Mouse (Mus musculus): Measurements from ENCODE around the gene Pdzd2.

DNA sequence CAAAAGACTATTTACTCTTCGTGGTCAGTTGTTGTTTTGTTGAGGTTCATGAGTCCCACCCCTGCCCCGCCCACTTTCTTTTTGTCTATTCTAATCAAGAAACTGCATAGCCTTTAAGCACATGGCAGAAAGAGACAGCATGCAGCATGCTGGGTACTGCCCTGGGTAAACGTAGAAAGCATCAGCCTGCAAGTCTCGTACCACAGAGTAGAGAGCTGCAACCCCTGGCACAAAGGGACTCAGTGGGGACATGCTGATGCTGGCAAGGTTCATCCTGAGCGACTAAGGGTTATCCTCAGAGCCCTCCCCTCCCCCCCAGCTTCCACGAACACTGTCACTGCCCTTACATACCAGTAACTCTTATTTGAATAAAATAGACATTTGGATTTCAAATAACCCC is 114.2 kb downstream of the Pdzd2 start:
- no peak for TF ChIP-seq CTCF (IDR thresholded peaks at IDR 0.05; ENCODE audit: extremely low read depth, insufficient read length, insufficient replicate concordance, low read depth, low read length)
- no peak for TF ChIP-seq POLR2A (IDR thresholded peaks at IDR 0.05; ENCODE audit: low read depth, low read length)
